Mouse (Mus musculus) liver, embryonic 16.5 days (tissue): ENCODE data around the gene Slc16a7. TPM values are rescaled to one million over a fixed set of nuclear protein-coding genes. Genes with fewer than 3 reads are reported as not detected.

ENCODE experiments used
- ATAC-seq: fragments of 200-750 bp; cut with Nextera tagmentation; 2 replicates; pipeline ENCODE4 v1.8.0; 2017; ENCODE audit warnings: low read depth, mild to moderate bottlenecking, moderate number of reproducible peaks, moderate library complexity
- H3K27ac ChIP-seq: fragments of 300-500 bp; sonication (generic); 2 replicates; pipeline ENCODE4 v1.5.1; 2014; ENCODE audit warnings: mild to moderate bottlenecking, low read length
- H3K27me3 ChIP-seq: fragments of 300-500 bp; sonication (generic); 2 replicates; pipeline ENCODE4 v1.6.1; 2014; ENCODE audit warnings: low read depth, low read length, mixed read lengths; ENCODE audit not compliant: control insufficient read depth, insufficient read depth
- H3K36me3 ChIP-seq: fragments of 300-500 bp; sonication (generic); 2 replicates; pipeline ENCODE4 v1.6.1; 2014; ENCODE audit warnings: mild to moderate bottlenecking; ENCODE audit not compliant: control insufficient read depth, insufficient read depth
- H3K4me1 ChIP-seq: fragments of 300-500 bp; sonication (generic); 2 replicates; pipeline ENCODE4 v1.6.1; 2014; ENCODE audit warnings: low read depth, low read length, mixed read lengths; ENCODE audit not compliant: control insufficient read depth
- H3K4me2 ChIP-seq: fragments of 300-500 bp; sonication (generic); 2 replicates; pipeline ENCODE4 v1.6.1; 2014; ENCODE audit warnings: low read depth, low read length, mixed read lengths
- H3K4me3 ChIP-seq: fragments of 300-500 bp; sonication (generic); 2 replicates; pipeline ENCODE4 v1.5.1; 2014; ENCODE audit warnings: low read depth, mild to moderate bottlenecking, low read length
- H3K9ac ChIP-seq: fragments of 300-500 bp; sonication (generic); 2 replicates; pipeline ENCODE4 v1.6.1; 2014; ENCODE audit warnings: low read depth, low read length
- H3K9me3 ChIP-seq: fragments of 300-500 bp; sonication (generic); replicated peaks from 2 replicates; pipeline ENCODE4 v1.6.1; 2016; ENCODE audit warnings: low read length; ENCODE audit not compliant: control insufficient read depth
- WGBS: fragments of 180-500 bp; shearing (Covaris S2); extraction: QIAGEN DNeasy Blood & Tissue Kit; methylation state at CpG from one replicate; pipeline ENCODE4 v1.1.7; 2014; ENCODE audit not compliant: insufficient replicate concordance; 5-methylcytosine and 5-hydroxymethylcytosine counted together
- polyA plus RNA-seq: library from polyadenylated mRNA; unstranded; fragments of >200 nt; fragmentation: Nextera tagmentation; extraction: Ambion mirVana; gene quantifications from 2 replicates; pipeline ENCODE4 v1.2.1, GENCODE M21; 2015

The Slc16a7 gene
- polyA plus RNA-seq, 1 experiment from 2014 or later = 13.4 TPM

DNA sequence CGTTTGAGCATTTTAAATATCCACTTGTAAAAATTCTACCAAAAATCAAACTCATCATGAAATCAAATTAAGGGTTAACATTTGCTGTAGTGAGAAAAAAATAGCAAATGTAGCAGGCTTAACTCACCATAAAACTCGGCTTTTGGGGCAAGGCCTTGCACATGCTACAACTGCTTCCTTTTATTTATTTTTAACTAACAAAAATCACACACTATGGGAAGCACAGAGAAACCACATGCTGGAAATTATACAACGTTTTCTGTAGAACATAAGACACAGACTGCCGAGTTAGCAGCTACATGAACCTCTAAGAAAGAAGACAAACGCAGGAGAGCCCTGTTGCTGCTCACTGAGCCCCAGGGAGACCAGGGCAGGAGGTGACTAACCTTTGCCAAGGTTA, 57.9 kb downstream of the Slc16a7 start:
- no peak overlapping the region for H3K4me3 ChIP-seq
- H3K4me1 ChIP-seq = no peaks in the 10 kb centered on the region
- 24% methylated on average over 5 of the region's 5 CpGs for WGBS
- no peaks in the 10 kb centered on the region for H3K36me3 ChIP-seq
- H3K9me3 ChIP-seq = no peaks in the 10 kb centered on the region
- no peak overlapping the region for H3K27ac ChIP-seq
- H3K9ac ChIP-seq = no peak overlapping the region
- H3K4me2 ChIP-seq = no peak overlapping the region
- H3K27me3 ChIP-seq = no peaks in the 10 kb centered on the region
- ATAC-seq = no peak

DNA sequence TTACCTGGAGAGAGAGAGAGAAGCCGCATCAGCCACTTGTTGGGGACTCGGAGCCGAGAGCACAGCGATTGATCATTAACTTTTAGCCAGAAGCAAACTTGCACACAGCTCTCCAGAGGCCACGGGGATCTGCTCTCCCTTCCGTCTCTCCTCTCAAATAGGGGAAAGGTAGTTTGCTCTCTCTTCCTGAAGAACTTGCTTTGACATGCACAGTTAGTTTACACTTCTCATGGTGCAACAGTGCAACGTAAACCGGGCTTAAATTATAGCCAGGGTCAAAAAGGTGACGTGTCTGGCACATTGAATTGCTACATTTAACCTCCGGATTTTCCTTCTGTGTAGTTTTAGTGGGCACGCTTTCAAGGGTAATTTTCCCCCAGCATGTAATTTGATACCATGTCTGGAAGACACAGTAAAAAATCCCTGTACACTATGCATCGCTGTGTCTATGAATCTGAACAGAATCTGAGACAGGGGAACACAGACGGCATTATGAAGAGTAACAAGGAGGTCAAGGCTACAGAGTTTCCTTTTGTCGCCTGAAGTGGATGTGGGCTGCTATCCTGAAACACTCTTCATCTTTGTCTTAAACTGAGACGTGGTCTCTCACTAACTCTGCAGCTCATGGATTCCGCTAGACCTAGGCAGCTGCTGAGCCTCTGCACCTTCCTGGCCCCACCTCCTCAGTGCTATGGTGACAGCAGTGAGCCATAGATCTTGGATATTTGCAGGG, 60.8 kb downstream of the Slc16a7 start:
- peak; percentile 75 for ATAC-seq
- Histone ChIP-seq H3K36me3 (no peaks in the 10 kb centered on the region), H3K27me3 (no peaks in the 10 kb centered on the region), H3K4me2 (peak overlapping the region; percentile 38), H3K9ac (no peak overlapping the region), H3K27ac (peak overlapping the region; percentile 48; the same call in 1 of the 2 replicates), H3K4me3 (peak overlapping the region; percentile 35), H3K9me3 (no peaks in the 10 kb centered on the region), H3K4me1 (peaks cover 4% of the 10 kb centered on the region)
- 51% methylated on average over 16 of the region's 16 CpGs for WGBS

DNA sequence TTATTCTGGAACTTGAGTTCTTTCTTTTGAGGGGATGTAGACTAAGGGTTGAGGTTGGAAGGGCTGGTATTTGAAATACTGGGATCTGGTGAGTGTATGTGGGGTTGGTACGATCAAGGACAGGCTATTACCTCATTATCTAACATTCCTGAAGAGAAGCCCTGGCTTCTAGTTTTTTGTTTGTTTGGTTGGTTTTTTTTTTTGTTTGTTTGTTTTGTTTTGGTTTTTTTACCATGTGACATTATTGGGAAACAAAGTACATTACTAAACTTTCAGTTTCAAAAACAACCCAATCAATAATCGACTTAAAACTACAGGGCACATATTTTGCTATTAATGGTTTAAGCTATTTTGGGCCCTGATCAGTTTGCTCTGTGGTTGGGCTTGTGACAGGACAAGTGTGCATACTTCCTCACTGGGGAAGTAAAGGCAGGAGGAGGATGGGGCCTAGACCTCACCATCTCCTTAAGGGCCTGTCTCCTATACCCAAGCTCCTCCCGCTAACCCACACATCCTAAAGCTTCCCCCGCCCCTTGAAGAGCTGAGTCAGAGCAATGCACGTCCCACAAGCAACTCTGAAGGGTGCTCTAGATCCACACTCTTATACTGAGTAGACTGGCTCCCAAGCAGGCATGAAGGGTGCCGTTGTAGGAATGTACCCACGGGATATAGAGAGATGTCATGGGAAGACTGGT, 64.2 kb downstream of the Slc16a7 start:
- no peaks in the 10 kb centered on the region for H3K9me3 ChIP-seq

DNA sequence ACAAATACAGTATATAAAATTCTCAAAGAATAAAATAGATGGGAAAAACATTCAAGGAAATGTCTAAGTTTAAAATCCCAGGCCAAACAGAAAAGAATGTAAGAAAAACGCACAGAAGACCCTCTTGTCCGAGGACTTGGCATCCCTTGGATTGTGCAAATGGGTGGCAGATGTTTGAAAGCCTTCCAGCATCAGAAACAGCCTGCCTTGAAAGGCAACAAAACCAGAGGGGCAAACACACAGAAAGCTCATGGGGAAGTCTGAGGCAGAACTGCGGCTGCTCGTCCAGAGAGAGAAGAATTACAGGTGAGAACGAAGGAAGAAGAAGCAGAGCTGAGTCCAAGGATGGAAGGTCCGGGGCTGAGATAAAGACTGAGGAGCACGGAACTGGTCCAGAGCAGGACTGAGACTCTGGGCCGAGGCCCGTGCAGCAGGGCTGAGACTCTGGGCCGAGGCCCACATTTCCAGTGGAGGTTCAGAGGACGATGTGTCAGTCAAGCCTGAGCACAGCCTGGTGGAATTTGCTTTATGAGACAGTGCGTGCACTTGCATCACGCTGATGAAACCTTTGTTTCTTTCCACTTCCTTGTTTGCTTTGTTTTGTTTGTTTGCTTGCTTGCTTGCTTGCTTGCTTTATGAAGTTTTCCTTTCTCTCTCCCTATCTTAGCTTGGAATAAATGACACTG, 65.0 kb downstream of the Slc16a7 start:
- peak overlapping the region; percentile 20; the same call in 1 of the 2 replicates for H3K4me2 ChIP-seq
- peaks cover 9% of the 10 kb centered on the region for H3K4me1 ChIP-seq
- H3K27me3 ChIP-seq = no peaks in the 10 kb centered on the region
- ATAC-seq = no peak; the same call in 1 of the 2 replicates
- H3K36me3 ChIP-seq = no peaks in the 10 kb centered on the region
- peak overlapping the region; percentile 44 for H3K27ac ChIP-seq
- no peak overlapping the region for H3K4me3 ChIP-seq
- no peak overlapping the region for H3K9ac ChIP-seq
- no peaks in the 10 kb centered on the region for H3K9me3 ChIP-seq
- WGBS = 52% methylated on average over 13 of the region's 13 CpGs

More for the DNA sequence above, 64.2 kb downstream of the Slc16a7 start:
- no peak overlapping the region for H3K4me2 ChIP-seq
- H3K27ac ChIP-seq = no peak overlapping the region; the same call in 1 of the 2 replicates
- H3K4me3 ChIP-seq = no peak overlapping the region
- peaks cover 9% of the 10 kb centered on the region for H3K4me1 ChIP-seq
- no peak overlapping the region for H3K9ac ChIP-seq
- no peaks in the 10 kb centered on the region for H3K36me3 ChIP-seq
- WGBS = 43% methylated on average over 7 of the region's 7 CpGs
- no peak for ATAC-seq
- no peaks in the 10 kb centered on the region for H3K27me3 ChIP-seq

DNA sequence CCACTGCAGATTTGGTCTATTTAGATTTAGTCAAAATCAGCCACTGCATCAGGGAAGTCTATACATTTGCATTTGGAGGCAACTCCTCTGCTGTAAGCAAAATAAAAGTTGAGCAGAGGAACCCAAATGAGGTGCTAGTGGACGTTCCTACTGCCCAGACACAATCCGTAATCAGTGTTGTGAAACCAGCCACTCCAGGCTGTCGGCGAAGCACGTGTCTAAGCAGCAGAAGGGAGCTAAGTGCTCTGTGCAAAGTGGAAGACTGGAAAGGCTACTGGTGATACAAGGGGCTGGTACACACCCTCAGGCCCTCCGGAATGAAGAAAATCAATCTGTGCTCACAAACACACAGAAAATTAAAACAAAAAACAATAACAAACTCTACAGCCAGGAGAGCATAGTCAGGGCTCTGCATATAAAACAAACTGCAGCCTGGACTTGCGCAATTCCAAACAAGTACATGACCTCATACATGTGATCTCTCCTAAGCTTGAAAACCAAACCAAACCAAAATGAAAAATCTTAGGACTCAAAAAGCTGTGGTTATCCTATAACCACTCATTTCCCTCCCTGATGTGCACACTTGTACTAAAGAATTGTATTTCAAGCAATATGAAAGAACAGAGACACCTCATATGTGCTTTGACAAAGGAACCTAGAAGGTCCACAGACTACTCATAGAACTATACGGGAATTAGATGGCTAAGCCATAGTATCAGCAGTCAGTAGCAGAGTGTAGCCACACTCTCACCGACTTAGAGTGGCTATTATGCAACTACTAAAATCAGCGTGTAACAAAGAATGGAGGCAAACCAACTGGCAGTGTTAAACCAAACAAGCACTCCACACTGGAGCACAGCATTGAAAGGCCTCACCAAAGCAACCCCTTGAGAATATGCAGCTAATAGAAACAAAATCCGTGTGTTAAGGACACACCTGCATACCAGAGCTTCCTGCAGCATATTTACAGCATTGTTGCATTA, 67.5 kb downstream of the Slc16a7 start:
- no peaks in the 10 kb centered on the region for H3K9me3 ChIP-seq
- 0 out of 2 replicates have a peak overlapping the region, but pooled peaks have one; percentile 19 for H3K4me3 ChIP-seq
- no peaks in the 10 kb centered on the region for H3K36me3 ChIP-seq
- ATAC-seq = peak; percentile 69
- H3K9ac ChIP-seq = no peak overlapping the region
- WGBS = 54% methylated on average over 11 of the region's 11 CpGs
- peak overlapping the region; percentile 62 for H3K27ac ChIP-seq
- H3K27me3 ChIP-seq = no peaks in the 10 kb centered on the region
- H3K4me1 ChIP-seq = peaks cover 9% of the 10 kb centered on the region
- peak overlapping the region; percentile 41 for H3K4me2 ChIP-seq

DNA sequence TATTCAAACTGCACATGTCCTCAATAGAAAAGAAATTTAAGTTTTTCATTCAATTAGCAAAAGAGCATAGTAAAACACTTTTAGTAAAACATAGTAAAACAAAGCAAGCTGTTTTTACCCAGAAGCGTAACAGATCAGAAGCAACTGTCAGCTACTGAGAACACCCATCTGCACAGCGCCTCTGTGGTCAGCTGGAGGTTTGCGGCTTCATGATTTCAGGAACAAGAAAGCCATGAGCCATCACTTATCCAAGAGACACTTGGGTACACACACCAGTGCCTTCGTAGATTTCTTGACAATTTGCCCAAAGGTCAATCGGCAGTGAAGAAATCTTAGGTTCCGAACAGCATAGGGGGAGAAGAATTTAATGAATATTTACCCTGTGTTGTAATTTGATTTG, 71.9 kb downstream of the Slc16a7 start:
- Histone ChIP-seq H3K4me2 (no peak overlapping the region), H3K27ac (no peak overlapping the region), H3K27me3 (no peaks in the 10 kb centered on the region), H3K9ac (no peak overlapping the region), H3K4me1 (peaks cover 5% of the 10 kb centered on the region; the same call in 1 of the 2 replicates), H3K4me3 (no peak overlapping the region), H3K9me3 (no peaks in the 10 kb centered on the region), H3K36me3 (no peaks in the 10 kb centered on the region)
- WGBS = 21% methylated on average over 6 of the region's 6 CpGs
- ATAC-seq = peak; percentile 43; the same call in 1 of the 2 replicates

DNA sequence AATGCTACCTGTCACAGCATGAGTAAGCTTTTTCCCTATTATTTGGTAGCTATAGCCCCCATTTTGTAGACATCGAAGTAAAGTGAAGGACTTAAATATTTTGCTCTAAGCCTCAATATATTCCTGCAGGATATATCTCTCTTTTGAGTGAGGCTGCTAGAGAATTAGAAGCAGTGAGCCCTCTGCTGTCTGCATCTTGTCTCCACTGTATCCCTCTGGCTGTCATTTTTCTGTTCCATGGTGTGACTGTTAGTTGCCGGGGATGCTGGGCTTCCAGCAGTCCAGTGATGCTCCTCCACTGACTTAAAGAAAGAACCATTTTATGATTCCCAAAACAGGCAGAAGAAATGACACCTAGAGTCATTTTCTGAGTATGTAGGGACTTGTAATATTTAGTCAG, 78.4 kb downstream of the Slc16a7 start:
- ATAC-seq = no peak
- Histone ChIP-seq H3K36me3 (no peaks in the 10 kb centered on the region), H3K9me3 (no peaks in the 10 kb centered on the region), H3K4me3 (no peak overlapping the region), H3K4me1 (no peaks in the 10 kb centered on the region), H3K9ac (no peak overlapping the region), H3K27me3 (no peaks in the 10 kb centered on the region), H3K27ac (no peak overlapping the region), H3K4me2 (no peak overlapping the region)
- 71% methylated on average over 2 of the region's 2 CpGs for WGBS

DNA sequence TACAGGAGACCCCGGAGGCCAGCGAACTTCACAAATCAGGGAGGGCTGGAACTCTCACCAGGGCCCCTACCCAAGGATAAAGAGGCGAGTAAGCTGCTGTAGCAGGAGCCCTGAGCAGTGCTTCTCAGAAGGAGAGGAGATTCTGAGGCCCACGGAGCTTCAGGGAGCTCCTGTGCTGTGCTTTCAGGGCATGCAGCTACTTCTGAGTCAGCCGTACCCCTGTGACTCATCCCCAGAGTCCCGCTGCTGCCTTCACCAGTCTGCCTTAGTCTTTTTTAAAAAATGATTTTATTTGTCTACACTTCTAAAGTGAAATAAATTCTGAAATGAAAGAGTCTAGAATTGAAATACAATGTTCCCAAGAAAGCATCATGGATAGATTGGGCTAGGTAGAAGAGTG, 91.2 kb downstream of the Slc16a7 start:
- Histone ChIP-seq H3K36me3 (no peaks in the 10 kb centered on the region), H3K4me2 (no peak overlapping the region), H3K27ac (no peak overlapping the region), H3K9me3 (no peaks in the 10 kb centered on the region), H3K27me3 (no peaks in the 10 kb centered on the region), H3K4me1 (no peaks in the 10 kb centered on the region), H3K4me3 (no peak overlapping the region), H3K9ac (no peak overlapping the region)
- 73% methylated on average over 6 of the region's 6 CpGs for WGBS
- no peak for ATAC-seq
